Mouse (Mus musculus): ENCODE results near the gene Nxf3.
"Not testable (repeated sequence)": the region's sequence is repeated elsewhere in the genome, so short reads cannot be mapped to it uniquely, and the experiment has no call there.

DNA sequence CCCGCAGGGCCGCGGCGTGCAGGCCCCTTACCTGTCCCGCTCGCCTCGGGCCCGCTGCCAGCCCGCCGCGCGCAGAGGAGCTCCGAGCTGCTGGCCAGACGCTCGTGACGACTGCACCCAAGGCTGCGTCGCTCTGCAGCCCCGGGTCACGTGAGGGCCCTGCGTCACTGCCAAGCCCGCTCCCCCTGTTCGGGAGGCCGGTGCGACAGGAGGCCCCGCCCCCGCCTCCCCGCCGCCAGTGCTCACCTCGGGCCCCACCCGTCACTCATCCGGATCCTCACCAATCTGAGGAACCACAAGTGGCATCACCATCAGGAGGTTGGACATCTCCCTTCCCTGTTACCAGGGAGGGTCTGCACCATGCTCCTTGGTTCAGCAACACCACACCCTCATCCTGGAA is 17.0 kb downstream of the Nxf3 start, which contains the start of gene Bex2:
- TF ChIP-seq TCF3 (IDR thresholded peaks at IDR 0.05; ENCODE audit: insufficient read length, low read depth); E2F4 (IDR thresholded peaks at IDR 0.05; ENCODE audit: insufficient read depth): not testable (repeated sequence)
